Mouse (Mus musculus): Measurements from ENCODE around the gene Nox1. TPM values are rescaled to one million over a fixed set of nuclear protein-coding genes. Genes with fewer than 3 reads are reported as not detected.

Gene Nox1
- total RNA-seq, 1 experiment, result 0.18 TPM

GRCm38 (mm10) chrX:134162826-134163225 lies 58.9 kb downstream of the Nox1 start:
- H3K4me3 ChIP-seq (ENCODE audit: insufficient read depth in 1 of 2, low read depth in 1 of 2, low read length in 2 of 2, poor library complexity in 1 of 2, severe bottlenecking in 1 of 2), result peak overlapping the region; percentile 17 to 20; a peak in 1 of 4 replicates
- H3K9me3 ChIP-seq (ENCODE audit: control insufficient read depth, insufficient read depth, low read depth, low read length), result no peaks in the 10 kb centered on the region
- in situ Hi-C loops (cut with MboI; ENCODE audit: low sequenced_read_pairs in 2 of 2, unreplicated experiment in 2 of 2), result no loop called here
- H3K27ac ChIP-seq (ENCODE audit: insufficient read depth, low read depth, low read length, poor library complexity, severe bottlenecking), result no peak overlapping the region
- H3K36me3 ChIP-seq (ENCODE audit: control insufficient read depth, insufficient read depth, low read length, poor library complexity, severe bottlenecking), result no peaks in the 10 kb centered on the region
- no peak for DNase-seq (ENCODE audit: low read depth, low spot score)
- H3K4me1 ChIP-seq (ENCODE audit: control insufficient read depth in 2 of 2, insufficient read depth in 2 of 2, low read length in 2 of 2, poor library complexity in 1 of 2), result 0 out of 4 replicates have a peak, but pooled peaks cover 0 to 3% of the 10 kb centered on the region in 2 experiments
- H3K9ac ChIP-seq (ENCODE audit: insufficient read depth, low read depth, low read length, poor library complexity, severe bottlenecking), result no peak overlapping the region
- TF ChIP-seq CHD2 (IDR thresholded peaks at IDR 0.05; ENCODE audit: low read depth, low read length), result no peak
- no peak for TF ChIP-seq ZC3H11A (IDR thresholded peaks at IDR 0.05; ENCODE audit: borderline replicate concordance, low read depth, low read length)
- TF ChIP-seq ZNF384 (IDR thresholded peaks at IDR 0.05; ENCODE audit: low read depth, low read length), result no peak
- TF ChIP-seq HCFC1 (IDR thresholded peaks at IDR 0.05; ENCODE audit: borderline replicate concordance, insufficient read depth, low read length), result no peak
- TF ChIP-seq MAFK (IDR thresholded peaks at IDR 0.05; ENCODE audit: insufficient read depth, low read depth, low read length), result no peak

DNA sequence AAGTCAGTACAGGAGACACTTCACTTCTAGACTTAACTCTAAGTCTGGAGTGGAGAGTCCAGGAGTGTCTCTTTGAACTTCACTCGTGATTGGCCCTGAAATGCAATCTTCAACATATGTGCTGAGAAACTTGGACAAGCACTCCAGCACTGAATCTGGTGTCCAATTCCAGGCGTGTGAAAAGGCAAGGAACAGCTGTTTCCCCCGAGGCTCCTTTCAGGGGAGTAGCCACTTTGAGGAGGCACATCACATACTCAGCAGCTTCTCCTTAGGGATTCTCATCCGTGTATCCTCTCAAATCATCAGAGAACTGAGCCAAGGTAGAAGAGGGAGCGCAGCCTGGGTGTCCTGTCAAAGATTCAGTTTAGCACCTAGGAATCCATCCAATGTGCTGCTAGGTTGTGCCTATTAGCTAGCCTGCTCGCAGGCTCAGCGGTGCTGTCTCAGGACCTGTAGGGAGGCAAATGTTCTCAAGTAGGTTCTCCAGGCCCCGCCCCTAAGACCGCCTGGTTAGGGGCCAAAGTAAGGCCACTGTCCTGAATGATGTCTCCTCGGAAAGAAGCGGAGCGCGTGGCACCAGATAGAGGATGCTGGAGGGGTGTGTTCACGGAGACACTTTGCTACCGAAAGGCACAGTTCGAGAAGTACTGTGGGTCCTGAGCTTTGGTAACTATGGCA lies 59.6 kb downstream of the Nox1 start, which contains the start of gene Xkrx:
Gene Xkrx, minus strand, starts transcription at position 34 of the 678 bp plus-strand sequence.
- in situ Hi-C loops (cut with MboI; ENCODE audit: low sequenced_read_pairs in 2 of 2, unreplicated experiment in 2 of 2), result no loop called here
- Histone ChIP-seq H3K4me1 (ENCODE audit: control insufficient read depth in 2 of 2, insufficient read depth in 2 of 2, low read length in 2 of 2, poor library complexity in 1 of 2) (0 out of 4 replicates have a peak, but pooled peaks cover 0 to 3% of the 10 kb centered on the region in 2 experiments), H3K4me3 (ENCODE audit: insufficient read depth in 1 of 2, low read depth in 1 of 2, low read length in 2 of 2, poor library complexity in 1 of 2, severe bottlenecking in 1 of 2) (peak within 1 kb of the TSS; percentile 17 to 20; a peak in 1 of 4 replicates), H3K36me3 (ENCODE audit: control insufficient read depth, insufficient read depth, low read length, poor library complexity, severe bottlenecking) (no peaks in the 10 kb centered on the region), H3K27ac (ENCODE audit: insufficient read depth, low read depth, low read length, poor library complexity, severe bottlenecking) (no peak within 1 kb of the TSS), H3K9me3 (ENCODE audit: control insufficient read depth, insufficient read depth, low read depth, low read length) (no peaks in the 10 kb centered on the region), H3K9ac (ENCODE audit: insufficient read depth, low read depth, low read length, poor library complexity, severe bottlenecking) (no peak within 1 kb of the TSS)
- peak; percentile 17 for DNase-seq (ENCODE audit: low read depth, low spot score)
- TF ChIP-seq ZC3H11A (IDR thresholded peaks at IDR 0.05; ENCODE audit: borderline replicate concordance, low read depth, low read length), result no peak
- TF ChIP-seq CHD2 (IDR thresholded peaks at IDR 0.05; ENCODE audit: low read depth, low read length), result no peak
- TF ChIP-seq ZNF384 (IDR thresholded peaks at IDR 0.05; ENCODE audit: low read depth, low read length), result no peak
- TF ChIP-seq MAFK (IDR thresholded peaks at IDR 0.05; ENCODE audit: insufficient read depth, low read depth, low read length), result no peak
- TF ChIP-seq HCFC1 (IDR thresholded peaks at IDR 0.05; ENCODE audit: borderline replicate concordance, insufficient read depth, low read length), result no peak

- 0 out of 4 replicates have a peak, but pooled peaks cover 0 to 3% of the 10 kb centered on the region in 2 experiments for H3K4me1 ChIP-seq (ENCODE audit: control insufficient read depth in 2 of 2, insufficient read depth in 2 of 2, low read length in 2 of 2, poor library complexity in 1 of 2)
- in situ Hi-C loops (cut with MboI; ENCODE audit: low sequenced_read_pairs in 2 of 2, unreplicated experiment in 2 of 2), result no loop called here
These were observed 61.3 kb downstream of the Nox1 start for GRCm38 (mm10) chrX:134160442-134160841.

DNA sequence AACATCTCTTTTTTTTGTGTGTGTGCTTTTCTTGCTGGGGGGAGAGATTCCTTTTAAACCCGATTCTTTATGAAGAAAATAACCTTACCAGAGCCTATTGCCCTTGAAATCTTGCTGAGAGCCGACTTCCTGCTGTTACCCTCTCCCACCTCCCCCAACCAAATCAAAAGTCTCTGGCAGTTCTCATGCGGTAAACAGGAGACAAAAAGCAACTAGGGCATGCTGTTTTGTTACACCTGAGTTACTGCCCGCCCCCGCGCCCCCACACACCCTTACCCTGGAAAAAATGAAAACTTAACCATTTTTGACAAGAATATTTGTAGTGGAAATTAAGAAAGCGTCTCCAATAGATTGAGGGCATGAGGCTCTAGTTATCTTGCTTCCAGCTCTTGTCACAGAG lies 63.6 kb downstream of the Nox1 start:
- no peaks in the 10 kb centered on the region for H3K36me3 ChIP-seq (ENCODE audit: control insufficient read depth, insufficient read depth, low read length, poor library complexity, severe bottlenecking)
- no peak overlapping the region for H3K9ac ChIP-seq (ENCODE audit: insufficient read depth, low read depth, low read length, poor library complexity, severe bottlenecking)
- no peak overlapping the region for H3K27ac ChIP-seq (ENCODE audit: insufficient read depth, low read depth, low read length, poor library complexity, severe bottlenecking)
- no peak overlapping the region for H3K4me3 ChIP-seq (ENCODE audit: insufficient read depth in 1 of 2, low read depth in 1 of 2, low read length in 2 of 2, poor library complexity in 1 of 2, severe bottlenecking in 1 of 2)
- in situ Hi-C loops (cut with MboI; ENCODE audit: low sequenced_read_pairs in 2 of 2, unreplicated experiment in 2 of 2), result no loop called here
- no peaks in the 10 kb centered on the region for H3K9me3 ChIP-seq (ENCODE audit: control insufficient read depth, insufficient read depth, low read depth, low read length)
- no peak for TF ChIP-seq ZC3H11A (IDR thresholded peaks at IDR 0.05; ENCODE audit: borderline replicate concordance, low read depth, low read length)
- no peak for TF ChIP-seq HCFC1 (IDR thresholded peaks at IDR 0.05; ENCODE audit: borderline replicate concordance, insufficient read depth, low read length)
- no peak for TF ChIP-seq MAFK (IDR thresholded peaks at IDR 0.05; ENCODE audit: insufficient read depth, low read depth, low read length)
- TF ChIP-seq CHD2 (IDR thresholded peaks at IDR 0.05; ENCODE audit: low read depth, low read length), result no peak
- no peak for TF ChIP-seq ZNF384 (IDR thresholded peaks at IDR 0.05; ENCODE audit: low read depth, low read length)
- DNase-seq (ENCODE audit: low read depth, low spot score), result no peak
- H3K4me1 ChIP-seq (ENCODE audit: control insufficient read depth in 2 of 2, insufficient read depth in 2 of 2, low read length in 2 of 2, poor library complexity in 1 of 2), result 0 out of 4 replicates have a peak, but pooled peaks cover 0 to 3% of the 10 kb centered on the region in 2 experiments

More at GRCm38 (mm10) chrX:134160442-134160841, 61.3 kb downstream of the Nox1 start:
- TF ChIP-seq MAFK (IDR thresholded peaks at IDR 0.05; ENCODE audit: insufficient read depth, low read depth, low read length) (no peak), ZNF384 (IDR thresholded peaks at IDR 0.05; ENCODE audit: low read depth, low read length) (no peak)
- H3K9me3 ChIP-seq (ENCODE audit: control insufficient read depth, insufficient read depth, low read depth, low read length), result no peaks in the 10 kb centered on the region
- H3K4me3 ChIP-seq (ENCODE audit: insufficient read depth in 1 of 2, low read depth in 1 of 2, low read length in 2 of 2, poor library complexity in 1 of 2, severe bottlenecking in 1 of 2), result no peak overlapping the region
- DNase-seq (ENCODE audit: low read depth, low spot score), result no peak
- H3K36me3 ChIP-seq (ENCODE audit: control insufficient read depth, insufficient read depth, low read length, poor library complexity, severe bottlenecking), result no peaks in the 10 kb centered on the region
- H3K27ac ChIP-seq (ENCODE audit: insufficient read depth, low read depth, low read length, poor library complexity, severe bottlenecking), result no peak overlapping the region
- no peak overlapping the region for H3K9ac ChIP-seq (ENCODE audit: insufficient read depth, low read depth, low read length, poor library complexity, severe bottlenecking)
